Mouse (Mus musculus): ENCODE results near the gene Skida1. TPM values are rescaled to one million over a fixed set of nuclear protein-coding genes. Genes with fewer than 3 reads are reported as not detected.
A peak's percentile ranks its signal among the peaks of the same experiment; 100 is the strongest.

Gene Skida1
- polyA plus RNA-seq, 1 experiment from 2014 or later, result 14.2 TPM

DNA sequence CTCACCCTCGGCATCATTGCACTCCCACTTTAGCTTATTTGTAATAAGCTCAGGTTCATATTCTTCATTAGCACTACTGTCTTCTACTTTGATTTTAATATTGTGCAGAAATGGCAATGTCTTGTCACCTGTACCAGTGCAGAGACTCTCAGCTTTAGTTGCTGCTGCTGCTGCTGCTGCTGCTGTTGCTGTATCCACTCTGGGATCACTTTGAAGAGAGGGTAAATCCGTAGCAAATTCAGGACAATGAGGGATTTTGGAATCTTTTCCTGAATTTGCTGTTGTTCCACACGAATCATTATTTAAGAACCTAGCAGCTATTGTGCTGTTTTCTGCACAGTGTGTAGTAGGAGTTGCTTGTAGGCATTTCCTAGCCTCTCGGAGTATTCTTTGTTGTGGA lies 2.7 kb downstream of the Skida1 start:
- H3K4me1 ChIP-seq, result peaks cover 31% of the 10 kb centered on the region
- no peaks in the 10 kb centered on the region for H3K36me3 ChIP-seq
- H3K9ac ChIP-seq, result peak overlapping the region; percentile 100
- no peak for ATAC-seq (ENCODE audit: insufficient number of reproducible peaks, insufficient read depth, low FRiP score, low TSS enrichment)
- H3K27ac ChIP-seq, result peak overlapping the region; percentile 100
- under 1% methylated on average over 4 of the region's 4 CpGs for WGBS
- H3K4me3 ChIP-seq, result peak overlapping the region; percentile 91
- no peaks in the 10 kb centered on the region for H3K9me3 ChIP-seq
- H3K4me2 ChIP-seq (replicated peaks), result peak overlapping the region; percentile 79
- H3K27me3 ChIP-seq, result no peaks in the 10 kb centered on the region

DNA sequence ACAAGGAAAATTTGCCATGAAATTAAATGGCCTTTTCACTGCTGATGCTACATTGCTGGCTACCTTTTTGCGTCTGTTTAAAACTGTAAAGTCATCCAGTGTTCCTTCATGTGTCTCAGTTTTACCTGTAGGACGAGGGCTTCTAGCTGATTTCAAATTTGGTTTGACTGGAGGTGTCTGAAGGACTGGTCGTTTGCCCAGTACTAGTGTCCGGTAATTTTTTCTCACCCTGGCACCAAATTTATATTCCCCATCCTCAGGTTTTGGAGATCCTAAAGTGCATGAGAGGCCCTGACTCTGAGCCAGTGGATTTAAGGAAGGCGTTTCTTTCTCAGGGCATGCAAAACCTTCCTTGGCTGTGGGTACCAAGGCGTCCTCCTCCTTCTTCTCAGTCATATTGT lies 3.1 kb downstream of the Skida1 start:
- Histone ChIP-seq H3K9me3 (no peaks in the 10 kb centered on the region), H3K27ac (peak overlapping the region; percentile 100), H3K4me1 (peaks cover 33% of the 10 kb centered on the region), H3K9ac (peak overlapping the region; percentile 100), H3K27me3 (no peaks in the 10 kb centered on the region), H3K4me2 (replicated peaks) (peak overlapping the region; percentile 79), H3K36me3 (no peaks in the 10 kb centered on the region), H3K4me3 (peak overlapping the region; percentile 91)
- no peak for ATAC-seq (ENCODE audit: insufficient number of reproducible peaks, insufficient read depth, low FRiP score, low TSS enrichment)
- WGBS, result 5% methylated on average over 6 of the region's 6 CpGs

DNA sequence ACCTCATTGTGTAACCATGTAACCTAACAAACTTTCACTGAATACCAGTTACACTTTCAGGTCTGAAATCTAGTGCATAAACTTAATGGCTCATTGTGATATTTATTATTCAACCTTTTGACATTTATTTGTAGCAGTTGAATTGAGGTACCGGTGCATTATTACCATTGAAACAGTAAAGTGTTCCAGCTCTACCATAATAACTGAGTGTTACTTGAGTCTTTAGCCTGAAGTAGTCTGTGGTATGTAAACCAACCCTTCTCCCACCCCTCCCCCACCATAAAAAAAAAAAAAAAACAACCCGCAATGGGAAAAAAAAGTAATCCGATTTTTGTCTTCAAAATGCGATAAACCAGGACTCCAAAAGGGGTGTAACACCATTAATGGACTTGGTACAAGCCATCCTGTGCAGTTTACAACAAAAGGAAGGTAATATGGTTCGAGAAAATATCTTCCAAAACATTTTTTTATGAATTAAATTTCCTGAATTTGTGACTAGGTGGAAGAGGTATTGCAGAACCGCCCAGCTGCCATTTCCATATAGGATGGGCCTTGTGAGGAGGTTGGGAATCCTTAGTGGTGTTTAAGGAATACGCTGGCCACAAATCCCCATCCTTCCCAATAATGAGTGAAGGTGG lies 3.6 kb downstream of the Skida1 start:
- Histone ChIP-seq H3K27me3 (no peaks in the 10 kb centered on the region), H3K4me2 (replicated peaks) (peak overlapping the region; percentile 79), H3K4me3 (peak overlapping the region; percentile 91), H3K27ac (peak overlapping the region; percentile 100), H3K36me3 (no peaks in the 10 kb centered on the region), H3K4me1 (peaks cover 38% of the 10 kb centered on the region), H3K9me3 (no peaks in the 10 kb centered on the region), H3K9ac (peak overlapping the region; percentile 100)
- ATAC-seq (ENCODE audit: insufficient number of reproducible peaks, insufficient read depth, low FRiP score, low TSS enrichment), result no peak
- WGBS, result 1% methylated on average over 7 of the region's 7 CpGs

DNA sequence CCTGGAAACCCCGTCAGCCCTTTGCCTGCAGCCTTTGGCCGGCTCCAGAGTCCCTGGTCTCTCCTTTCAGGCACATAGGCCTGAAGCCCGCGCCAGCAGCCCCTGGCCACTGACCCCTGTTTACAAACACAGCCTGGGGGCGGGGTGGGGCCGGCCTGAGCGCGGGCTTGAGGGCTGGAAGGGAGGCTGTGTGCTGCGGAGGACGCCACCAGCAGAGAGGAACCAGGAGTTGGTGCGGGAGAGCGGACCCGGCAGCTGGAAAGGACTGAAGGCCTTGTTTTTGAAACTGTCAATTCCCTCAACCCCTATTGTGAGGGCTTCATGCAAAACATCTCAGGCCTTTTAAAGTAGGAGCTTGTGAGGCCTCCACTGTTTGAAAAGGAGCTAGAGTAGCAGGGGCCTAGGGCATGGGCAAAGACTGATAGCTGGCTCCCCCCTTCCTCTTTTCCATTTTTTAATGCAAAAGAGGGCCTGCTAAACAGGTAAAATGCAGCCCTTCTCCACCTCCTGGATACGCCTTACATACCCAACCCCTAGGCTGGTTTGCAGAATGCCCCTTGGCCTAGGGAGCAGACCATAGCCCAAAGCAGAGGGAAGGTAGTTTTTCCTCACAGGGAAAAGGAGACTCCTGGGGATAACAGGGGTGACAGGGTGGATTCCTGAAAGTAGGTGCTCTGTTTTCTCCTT lies 7.5 kb downstream of the Skida1 start:
- Histone ChIP-seq H3K36me3 (no peaks in the 10 kb centered on the region), H3K4me2 (replicated peaks) (peak overlapping the region; percentile 79), H3K27me3 (no peaks in the 10 kb centered on the region), H3K4me3 (peak overlapping the region; percentile 32), H3K9me3 (no peaks in the 10 kb centered on the region), H3K27ac (peak overlapping the region; percentile 88), H3K9ac (peak overlapping the region; percentile 72), H3K4me1 (peaks cover 49% of the 10 kb centered on the region)
- WGBS, result 5% methylated on average over 14 of the region's 14 CpGs
- no peak for ATAC-seq (ENCODE audit: insufficient number of reproducible peaks, insufficient read depth, low FRiP score, low TSS enrichment)

DNA sequence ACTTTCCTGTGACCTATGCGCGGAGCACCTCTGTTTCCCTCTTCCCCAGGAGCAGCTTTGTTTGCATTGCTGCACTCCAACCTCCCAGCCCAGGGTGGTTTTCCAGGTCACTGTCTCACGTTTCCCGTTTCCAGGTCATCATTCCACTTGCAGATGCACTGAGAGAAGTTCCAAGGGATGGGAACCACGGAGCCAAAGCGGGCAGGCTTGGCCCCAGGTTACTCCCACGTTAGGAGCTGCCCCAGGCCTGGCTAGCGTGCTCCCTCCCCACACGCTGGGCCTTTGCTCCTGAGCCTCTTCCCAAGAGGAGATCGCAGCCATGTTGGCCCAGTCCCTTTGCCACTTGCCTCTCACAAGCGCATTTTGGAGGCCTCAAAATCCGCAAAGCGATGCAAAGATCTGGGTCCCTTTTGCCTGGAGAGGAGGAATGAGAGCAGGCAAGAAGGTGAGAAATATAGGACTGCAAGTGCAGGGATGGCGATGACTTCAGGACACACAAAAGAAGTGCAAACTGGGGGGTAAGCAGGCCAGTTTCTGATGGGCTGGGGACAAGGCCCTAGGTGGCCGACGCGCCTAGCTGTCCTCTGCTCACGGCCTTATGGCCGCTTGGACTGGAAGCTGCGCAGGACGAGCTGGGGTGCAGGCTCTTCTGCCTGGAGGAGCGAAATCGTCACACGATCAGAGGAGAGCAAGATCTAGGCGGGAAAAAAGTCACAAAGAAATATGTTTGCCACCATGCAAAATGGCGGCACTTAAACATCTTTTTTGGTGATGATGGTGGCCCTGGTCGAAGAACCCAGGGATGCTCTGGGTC lies 8.3 kb downstream of the Skida1 start:
- Histone ChIP-seq H3K4me3 (peak overlapping the region; percentile 32), H3K27ac (peak overlapping the region; percentile 88), H3K9me3 (no peaks in the 10 kb centered on the region), H3K4me1 (peaks cover 49% of the 10 kb centered on the region), H3K9ac (peak overlapping the region; percentile 72), H3K36me3 (no peaks in the 10 kb centered on the region), H3K27me3 (no peaks in the 10 kb centered on the region), H3K4me2 (replicated peaks) (peak overlapping the region; percentile 79)
- WGBS, result 9% methylated on average over 27 of the region's 27 CpGs
- ATAC-seq (ENCODE audit: insufficient number of reproducible peaks, insufficient read depth, low FRiP score, low TSS enrichment), result 0 out of 2 replicates have a peak, but pooled peaks have one; percentile 23

DNA sequence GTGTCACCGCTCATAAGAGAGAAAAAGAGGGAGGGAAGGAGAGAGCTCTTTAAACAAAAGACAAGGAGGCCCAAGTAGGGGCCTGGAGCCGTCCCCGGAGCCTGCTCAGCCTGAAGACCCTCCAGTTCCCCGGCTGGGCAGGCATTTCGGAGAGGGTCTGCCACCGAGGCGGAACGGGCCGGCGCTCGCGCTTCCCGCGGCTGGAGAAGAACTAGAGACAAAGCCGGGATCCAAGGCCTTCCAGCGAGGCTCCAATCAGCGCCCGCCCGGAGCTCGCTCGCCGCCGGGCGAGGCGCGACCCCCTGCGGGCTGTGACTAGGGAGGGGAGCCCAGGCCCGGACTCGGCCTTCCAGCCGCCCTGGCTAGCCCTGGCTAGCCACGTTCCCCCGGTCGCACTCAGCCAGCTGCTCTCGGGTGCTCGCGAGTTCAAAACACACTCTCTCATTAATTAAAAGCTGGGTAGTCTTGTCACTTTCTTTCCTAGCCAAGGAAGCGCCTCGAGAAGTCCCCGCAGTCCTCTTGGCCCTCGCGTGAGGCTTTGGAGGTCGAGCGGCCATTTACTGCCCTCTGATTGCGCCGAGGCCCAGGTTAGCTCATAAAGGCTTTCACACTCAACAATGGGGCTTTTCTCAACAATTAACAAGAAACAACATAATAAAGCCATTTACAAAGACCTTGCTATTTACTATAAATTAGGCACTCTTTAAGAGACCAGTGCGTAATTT lies 9.1 kb downstream of the Skida1 start:
- Histone ChIP-seq H3K4me2 (replicated peaks) (peak overlapping the region; percentile 79), H3K4me3 (peak overlapping the region; percentile 32), H3K36me3 (no peaks in the 10 kb centered on the region), H3K9me3 (no peaks in the 10 kb centered on the region), H3K4me1 (peaks cover 49% of the 10 kb centered on the region), H3K9ac (peak overlapping the region; percentile 72), H3K27ac (peak overlapping the region; percentile 88), H3K27me3 (no peaks in the 10 kb centered on the region)
- 0 out of 2 replicates have a peak, but pooled peaks have one; percentile 49 for ATAC-seq (ENCODE audit: insufficient number of reproducible peaks, insufficient read depth, low FRiP score, low TSS enrichment)
- 2% methylated on average over 43 of the region's 46 CpGs for WGBS

DNA sequence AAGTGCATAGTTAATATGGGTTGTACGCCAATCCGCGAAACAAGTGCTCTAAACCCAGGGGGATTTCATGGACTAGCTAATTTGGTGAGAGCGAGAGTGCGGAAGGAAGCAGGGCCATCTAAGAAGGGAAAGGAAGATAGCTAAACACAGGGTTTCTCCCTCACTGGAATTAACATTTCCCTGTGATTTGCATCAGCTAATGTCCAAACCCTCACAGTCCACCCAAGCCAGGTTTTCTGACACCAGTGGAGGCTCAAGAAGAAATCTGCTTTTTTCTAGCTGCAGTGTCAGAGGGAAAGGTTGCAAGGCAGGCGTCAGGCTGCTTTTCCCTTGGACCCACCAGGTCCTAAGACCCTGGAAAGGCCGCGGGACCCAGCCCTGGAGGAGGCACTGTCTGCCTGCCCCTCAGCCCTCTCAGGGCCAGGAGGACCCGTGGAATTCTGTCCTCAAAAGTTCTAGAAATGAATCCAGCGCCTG lies 9.9 kb downstream of the Skida1 start:
- Histone ChIP-seq H3K36me3 (no peaks in the 10 kb centered on the region), H3K9ac (peak overlapping the region; percentile 72; the same call in 1 of the 2 replicates), H3K9me3 (no peaks in the 10 kb centered on the region), H3K27ac (peak overlapping the region; percentile 88), H3K4me2 (replicated peaks) (peak overlapping the region; percentile 79), H3K4me1 (peaks cover 53% of the 10 kb centered on the region), H3K27me3 (no peaks in the 10 kb centered on the region), H3K4me3 (no peak overlapping the region)
- 29% methylated on average over 10 of the region's 10 CpGs for WGBS
- ATAC-seq (ENCODE audit: insufficient number of reproducible peaks, insufficient read depth, low FRiP score, low TSS enrichment), result no peak

DNA sequence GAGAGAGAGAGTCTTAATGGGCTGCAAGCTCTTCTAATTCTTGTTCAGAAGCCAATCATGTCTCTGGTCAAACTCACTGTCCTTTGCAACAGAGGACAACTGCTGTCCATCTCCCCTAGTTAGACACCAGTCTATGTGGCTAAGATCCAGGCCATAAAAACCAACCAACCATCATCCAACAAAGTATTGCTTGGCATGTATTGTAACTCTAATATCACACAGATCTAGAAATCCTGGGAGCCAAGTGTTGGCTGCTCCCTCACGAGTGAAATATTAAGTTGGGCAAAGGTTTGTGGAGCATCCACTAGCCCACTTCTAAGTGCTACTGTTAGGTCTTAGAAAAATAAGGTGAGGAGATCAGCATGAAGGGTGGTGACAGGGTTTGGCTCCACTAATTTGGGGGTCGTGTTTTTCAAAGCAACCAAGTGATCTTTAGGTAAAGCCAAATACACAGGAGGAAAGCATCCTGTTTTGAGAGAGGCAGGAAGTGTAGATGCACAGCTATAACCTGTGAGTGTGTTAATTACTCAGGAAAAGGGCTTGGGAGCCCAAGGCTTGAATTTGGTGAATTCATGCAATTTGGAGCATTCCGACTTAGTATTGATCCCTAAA lies 10.6 kb downstream of the Skida1 start:
- peaks cover 57% of the 10 kb centered on the region for H3K4me1 ChIP-seq
- H3K9ac ChIP-seq, result no peak overlapping the region
- no peaks in the 10 kb centered on the region for H3K9me3 ChIP-seq
- 36% methylated on average over 3 of the region's 3 CpGs for WGBS
- H3K36me3 ChIP-seq, result no peaks in the 10 kb centered on the region
- H3K27ac ChIP-seq, result no peak overlapping the region
- H3K4me3 ChIP-seq, result no peak overlapping the region
- H3K4me2 ChIP-seq (replicated peaks), result no peak overlapping the region
- H3K27me3 ChIP-seq, result no peaks in the 10 kb centered on the region
- no peak for ATAC-seq (ENCODE audit: insufficient number of reproducible peaks, insufficient read depth, low FRiP score, low TSS enrichment)

DNA sequence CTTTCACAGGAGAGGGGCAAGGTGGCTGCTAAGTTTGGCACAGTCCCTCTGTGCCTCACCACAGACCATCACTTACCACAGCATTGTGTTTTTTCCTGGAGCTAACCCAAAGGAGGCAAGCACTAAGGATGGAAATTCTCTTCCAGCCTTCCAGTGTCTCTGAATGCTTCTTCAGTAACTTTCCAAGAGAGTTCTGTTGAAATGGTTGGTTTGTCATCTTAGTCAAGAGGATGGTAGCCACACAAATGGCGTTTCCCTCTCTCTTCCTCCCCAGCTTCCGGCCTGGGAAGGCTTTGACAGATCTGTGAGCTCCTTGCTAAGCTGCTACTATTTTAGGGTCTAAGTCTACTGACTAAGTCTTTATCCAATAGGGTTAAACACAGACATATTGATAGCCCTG lies 11.4 kb downstream of the Skida1 start, which contains the start of gene A930004D18Rik:
A930004D18Rik (minus strand) TSS at position 247 of the 400 bp plus-strand sequence.
- H3K4me3 ChIP-seq, result no peak within 1 kb of the TSS
- 38% methylated on average over 2 of the region's 2 CpGs for WGBS
- no peak for ATAC-seq (ENCODE audit: insufficient number of reproducible peaks, insufficient read depth, low FRiP score, low TSS enrichment)

DNA sequence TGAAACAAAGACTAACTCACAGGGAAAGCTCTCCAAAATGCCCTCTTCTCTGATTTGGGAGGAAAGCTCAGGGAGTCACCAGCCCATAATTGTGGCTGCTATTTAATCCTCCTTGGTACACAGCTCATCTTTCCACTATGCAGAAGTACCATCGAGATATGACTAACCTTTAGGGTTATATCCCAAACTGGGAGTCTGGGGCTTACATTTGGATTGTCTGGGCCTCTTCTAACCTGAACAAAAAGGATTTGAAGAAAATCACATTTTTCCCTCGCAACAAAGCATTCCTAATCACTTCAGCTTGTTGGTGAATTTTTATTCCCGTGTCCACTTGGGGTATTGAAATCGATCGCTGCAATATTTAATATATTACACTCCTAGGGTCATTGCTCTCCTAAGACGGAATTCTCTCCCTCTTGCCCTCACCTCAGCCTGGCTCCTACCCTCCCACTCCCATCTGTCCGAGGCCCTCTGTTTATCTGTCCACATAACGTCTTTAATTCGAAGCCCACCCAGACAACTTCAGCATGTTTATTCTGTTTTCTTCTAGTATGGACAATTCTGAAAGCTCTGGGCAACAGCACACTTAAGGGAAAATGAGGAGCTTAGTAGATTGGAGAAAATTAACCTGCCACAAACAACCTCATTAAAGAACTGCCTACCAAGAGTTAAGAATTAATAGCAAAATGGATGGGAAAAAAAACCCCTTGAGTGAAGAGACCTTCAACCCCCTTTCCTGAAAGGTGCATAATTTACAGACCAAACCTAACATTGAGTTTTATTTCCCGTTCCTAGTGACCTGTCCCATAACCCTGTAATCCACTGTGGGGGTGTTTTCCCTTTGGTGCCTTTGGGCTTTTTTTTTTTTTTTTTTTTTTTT lies 14.2 kb downstream of the Skida1 start:
- Histone ChIP-seq H3K9me3 (no peaks in the 10 kb centered on the region), H3K27ac (no peak overlapping the region)

More for the DNA sequence above, 11.4 kb downstream of the Skida1 start, which contains the start of gene A930004D18Rik:
- no peak within 1 kb of the TSS for H3K4me2 ChIP-seq (replicated peaks)
- no peaks in the 10 kb centered on the region for H3K36me3 ChIP-seq
- no peak within 1 kb of the TSS for H3K9ac ChIP-seq
- H3K4me1 ChIP-seq, result peaks cover 57% of the 10 kb centered on the region
- H3K9me3 ChIP-seq, result no peaks in the 10 kb centered on the region
- no peaks in the 10 kb centered on the region for H3K27me3 ChIP-seq
- H3K27ac ChIP-seq, result no peak within 1 kb of the TSS

More for the DNA sequence above, 14.2 kb downstream of the Skida1 start:
- peaks cover 52% of the 10 kb centered on the region for H3K4me1 ChIP-seq
- WGBS, result 45% methylated on average over 10 of the region's 10 CpGs
- ATAC-seq (ENCODE audit: insufficient number of reproducible peaks, insufficient read depth, low FRiP score, low TSS enrichment), result no peak
- H3K27me3 ChIP-seq, result no peaks in the 10 kb centered on the region
- no peak overlapping the region for H3K9ac ChIP-seq
- H3K36me3 ChIP-seq, result no peaks in the 10 kb centered on the region
- no peak overlapping the region for H3K4me2 ChIP-seq (replicated peaks)
- no peak overlapping the region for H3K4me3 ChIP-seq
